Comparison of ENCODE assay signal across 8 mouse cellular contexts in genomic region chr7:27526039-27526827, GRCm38 (mm10). TPM values are rescaled to one million over a fixed set of nuclear protein-coding genes. Genes with fewer than 3 reads are reported as not detected.
DNase-seq lines count a peak whose midpoint lies in the region; ATAC-seq lines count a peak whose summit lies in the region.

No protein-coding gene starts in this region.

- H3K4me2 ChIP-seq in hindbrain, embryonic 16.5 days (ENCODE audit: low read length) = no peak overlapping the region

- no peak overlapping the region for H3K9ac ChIP-seq in hindbrain, embryonic 16.5 days (ENCODE audit: low read depth, low read length)

- H3K27me3 ChIP-seq in hindbrain, embryonic 16.5 days (replicated peaks; ENCODE audit: control insufficient read depth, insufficient read depth, low read length) = no peaks in the 10 kb centered on the region

- no peaks in the 10 kb centered on the region for H3K4me1 ChIP-seq in hindbrain, embryonic 16.5 days (ENCODE audit: control insufficient read depth, insufficient read depth, low read depth, low read length)

- WGBS in hindbrain, embryonic 16.5 days = 18% methylated on average over 10 of the region's 10 CpGs

- H3K9me3 ChIP-seq in hindbrain, embryonic 16.5 days (ENCODE audit: control insufficient read depth, low read length) = no peaks in the 10 kb centered on the region

- no peak overlapping the region for H3K4me3 ChIP-seq in hindbrain, embryonic 16.5 days (ENCODE audit: low read length)

- peak; percentile 83 for DNase-seq in R1 (ENCODE audit: low read depth, low spot score)
- peak; percentile 81 for DNase-seq in cerebellum, adult 9-10 months
- DNase-seq in frontal cortex, postnatal 25 days (ENCODE audit: low spot score in 2 of 2) = peak; percentile 60 to 75
- peak; percentile 75 for DNase-seq in layer of hippocampus, postnatal 36 days
- peak; percentile 77 to 82 for DNase-seq in lung, postnatal 4 days
- peak; percentile 80 to 85 for DNase-seq in right cerebral cortex, adult 2 months (ENCODE audit: low spot score in 2 of 2)
- DNase-seq in yolk sac, embryonic 10.5 days (ENCODE audit: low spot score) = peak; percentile 42

- peaks cover 6% of the 10 kb centered on the region; the same call in 1 of the 2 replicates for H3K36me3 ChIP-seq in hindbrain, embryonic 16.5 days (ENCODE audit: control insufficient read depth, insufficient read depth, low read length)

- peak; percentile 70 for ATAC-seq in hindbrain, embryonic 16.5 days

- no peak overlapping the region for H3K27ac ChIP-seq in hindbrain, embryonic 16.5 days (ENCODE audit: low read depth, low read length)

RNA-seq across cellular contexts. Expression of gene Hipk4, which starts 3.2 kb away (rescaled TPM):
- polyA plus RNA-seq in hindbrain, embryonic 16.5 days (2015; fragmentation: Nextera tagmentation; extraction: Ambion mirVana) = 1.4 and 1.5 TPM in 2 replicates
- not detected for total RNA-seq in layer of hippocampus, postnatal 36 days (2021)

RNA-seq across cellular contexts. Expression of gene Pld3, which starts 26.8 kb away (rescaled TPM):
- polyA plus RNA-seq in hindbrain, embryonic 16.5 days (2015; fragmentation: Nextera tagmentation; extraction: Ambion mirVana) = 231 and 263 TPM in 2 replicates
- 100 to 1,000 TPM; 557 to 578 TPM for total RNA-seq in layer of hippocampus, postnatal 36 days (2021)

RNA-seq across cellular contexts. Expression of gene 2310022A10Rik, which starts 26.8 kb away (rescaled TPM):
- polyA plus RNA-seq in hindbrain, embryonic 16.5 days (2015; fragmentation: Nextera tagmentation; extraction: Ambion mirVana) = 33.7 and 35.7 TPM in 2 replicates
- 10 to 100 TPM; 27.2 to 28.8 TPM for total RNA-seq in layer of hippocampus, postnatal 36 days (2021)

RNA-seq across cellular contexts. Expression of gene Prx, which starts 27.1 kb away (rescaled TPM):
- 1.8 and 1.9 TPM in 2 replicates for polyA plus RNA-seq in hindbrain, embryonic 16.5 days (2015; fragmentation: Nextera tagmentation; extraction: Ambion mirVana)
- under 1 TPM; 0.15 to 0.40 TPM for total RNA-seq in layer of hippocampus, postnatal 36 days (2021)

RNA-seq across cellular contexts. Expression of gene Sertad1, which starts 39.5 kb away (rescaled TPM):
- 9.8 and 11.4 TPM in 2 replicates for polyA plus RNA-seq in hindbrain, embryonic 16.5 days (2015; fragmentation: Nextera tagmentation; extraction: Ambion mirVana)
- total RNA-seq in layer of hippocampus, postnatal 36 days (2021) = 1 to 10 TPM; 6.4 to 7.0 TPM
